Mouse (Mus musculus) CH12.LX (cell line): Measurements from ENCODE around the gene Rps6ka5. TPM values are rescaled to one million over a fixed set of nuclear protein-coding genes. Genes with fewer than 3 reads are reported as not detected.

Source experiments
- DNase-seq: peaks from one replicate; pipeline ENCODE4 v3.0.0-alpha.2; 2013; ENCODE audit errors: extremely low read depth
- H3K27ac ChIP-seq: 2 replicates; pipeline ENCODE4 v1.5.1; 2012; ENCODE audit warnings: low read depth, mild to moderate bottlenecking, control low read depth, moderate library complexity; ENCODE audit not compliant: insufficient read depth
- H3K27me3 ChIP-seq: replicated peaks from 2 replicates; pipeline ENCODE3; 2012; ENCODE audit warnings: inconsistent platforms
- H3K36me3 ChIP-seq, 2 experiments: replicated peaks in 1 of 2; 2 replicates each; pipeline versions ENCODE3 to v1.6.1; 2012; ENCODE audit warnings: inconsistent platforms in 1 of 2, low read length in 1 of 2, mild to moderate bottlenecking in 1 of 2, mixed read lengths in 1 of 2, moderate library complexity in 1 of 2; ENCODE audit not compliant: control insufficient read depth in 1 of 2, insufficient read depth in 1 of 2
- H3K4me1 ChIP-seq, 2 experiments: 2 replicates each; pipeline ENCODE4 v1.6.1; 2012; ENCODE audit warnings: inconsistent platforms in 1 of 2, moderate library complexity in 1 of 2; ENCODE audit not compliant: insufficient read depth in 2 of 2, control insufficient read depth in 1 of 2
- H3K4me2 ChIP-seq: 2 replicates; pipeline ENCODE4 v1.6.1; 2012; ENCODE audit warnings: low read depth, mild to moderate bottlenecking, control low read depth; ENCODE audit not compliant: poor library complexity, insufficient read depth, severe bottlenecking
- H3K4me3 ChIP-seq, 3 experiments: fragments of 150-350 bp in 1 of 3; sonication (generic) in 1 of 3; replicated peaks in 1 of 3; 2 replicates each; pipeline versions ENCODE3 to v1.5.1; 2011 to 2012; ENCODE audit warnings: low read depth in 2 of 3, low read length in 2 of 3, mild to moderate bottlenecking in 2 of 3, moderate library complexity in 2 of 3, control low read depth in 1 of 3, improper control_type of control experiment in 1 of 3, inconsistent platforms in 1 of 3, mixed read lengths in 1 of 3; ENCODE audit not compliant: poor library complexity in 1 of 3
- H3K79me2 ChIP-seq: replicated peaks from 2 replicates; pipeline ENCODE4 v1.6.1; 2012; ENCODE audit warnings: mild to moderate bottlenecking, moderate library complexity; ENCODE audit not compliant: control insufficient read depth, poor library complexity, insufficient read depth, severe bottlenecking; ENCODE audit errors: extremely low read depth
- H3K9ac ChIP-seq: 2 replicates; pipeline ENCODE4 v1.6.1; 2012; ENCODE audit warnings: low read depth, mild to moderate bottlenecking, control low read depth, moderate library complexity; ENCODE audit not compliant: insufficient read depth
- H3K9me3 ChIP-seq: replicated peaks from 2 replicates; pipeline ENCODE3; 2012; ENCODE audit warnings: low read length, inconsistent platforms, mixed read lengths
- BHLHE40 ChIP-seq: IDR thresholded peaks from 2 replicates; pipeline ENCODE4 v1.6.1; 2011; ENCODE audit warnings: mild to moderate bottlenecking, low read depth, low read length, improper control_type of control experiment
- CHD1 ChIP-seq: IDR thresholded peaks from 2 replicates; pipeline ENCODE4 v1.6.1; 2012; ENCODE audit warnings: low read depth, low read length, improper control_type of control experiment, inconsistent platforms
- CHD2 ChIP-seq: IDR thresholded peaks from 2 replicates; pipeline ENCODE4 v1.6.1; 2011; ENCODE audit warnings: low read length, improper control_type of control experiment
- CTCF ChIP-seq, 2 experiments: IDR thresholded peaks in 1 of 2; conservative IDR thresholded peaks in 1 of 2; 2 replicates each; pipeline ENCODE4 v1.5.1; 2011 to 2012; ENCODE audit warnings: low read depth in 2 of 2, low read length in 2 of 2, improper control_type of control experiment in 1 of 2, inconsistent platforms in 1 of 2, mild to moderate bottlenecking in 1 of 2, moderate library complexity in 1 of 2
- E2F4 ChIP-seq: IDR thresholded peaks from 2 replicates; pipeline ENCODE4 v1.6.1; 2011; ENCODE audit warnings: low read depth, low read length, improper control_type of control experiment; ENCODE audit not compliant: insufficient replicate concordance
- HCFC1 ChIP-seq: IDR thresholded peaks from 2 replicates; pipeline ENCODE4 v1.6.1; 2012; ENCODE audit warnings: low read depth, mild to moderate bottlenecking, inconsistent platforms, low read length, improper control_type of control experiment
- IRF4 ChIP-seq: IDR thresholded peaks from 2 replicates; pipeline ENCODE4 v1.6.1; 2014; ENCODE audit warnings: low read depth, mild to moderate bottlenecking, inconsistent platforms, low read length, improper control_type of control experiment
- JUN ChIP-seq: IDR thresholded peaks from 2 replicates; pipeline ENCODE4 v1.6.1; 2011; ENCODE audit warnings: low read depth, mild to moderate bottlenecking, low read length, improper control_type of control experiment, moderate library complexity; ENCODE audit not compliant: insufficient read depth
- KAT2A ChIP-seq: IDR thresholded peaks from 2 replicates; pipeline ENCODE4 v1.6.1; 2012; ENCODE audit warnings: low read length, improper control_type of control experiment, inconsistent platforms; ENCODE audit not compliant: insufficient replicate concordance
- MAX ChIP-seq: IDR thresholded peaks from 2 replicates; pipeline ENCODE4 v1.6.1; 2011; ENCODE audit warnings: low read length, improper control_type of control experiment
- MAZ ChIP-seq: IDR thresholded peaks from 2 replicates; pipeline ENCODE4 v1.6.1; 2012; ENCODE audit warnings: low read depth, mild to moderate bottlenecking, inconsistent platforms, low read length, improper control_type of control experiment, moderate library complexity
- MXI1 ChIP-seq: IDR thresholded peaks from 2 replicates; pipeline ENCODE4 v1.6.1; 2011; ENCODE audit warnings: mild to moderate bottlenecking, low read depth, low read length, improper control_type of control experiment
- MYC ChIP-seq: IDR thresholded peaks from 2 replicates; pipeline ENCODE4 v1.6.1; 2011; ENCODE audit warnings: low read depth, mild to moderate bottlenecking, improper control_type of control experiment, low read length
- NELFE ChIP-seq: IDR thresholded peaks from 2 replicates; pipeline ENCODE4 v1.6.1; 2011; ENCODE audit warnings: low read depth, low read length, improper control_type of control experiment
- NRF1 ChIP-seq: IDR thresholded peaks from 2 replicates; pipeline ENCODE4 v1.6.1; 2014; ENCODE audit warnings: low read depth, mild to moderate bottlenecking, inconsistent platforms, low read length, improper control_type of control experiment, moderate library complexity
- POLR2A ChIP-seq: IDR thresholded peaks from 2 replicates; pipeline ENCODE4 v1.6.1; 2011; ENCODE audit warnings: low read depth, mild to moderate bottlenecking, improper control_type of control experiment, low read length
- POLR2AphosphoS2 ChIP-seq: IDR thresholded peaks from 2 replicates; pipeline ENCODE4 v1.6.1; 2011; ENCODE audit warnings: low read depth, low read length, improper control_type of control experiment
- RAD21 ChIP-seq: IDR thresholded peaks from 2 replicates; pipeline ENCODE4 v1.6.1; 2011; ENCODE audit warnings: low read depth, mild to moderate bottlenecking, low read length, improper control_type of control experiment, moderate library complexity
- SIN3A ChIP-seq: IDR thresholded peaks from 2 replicates; pipeline ENCODE4 v1.6.1; 2012; ENCODE audit warnings: low read length, improper control_type of control experiment, inconsistent platforms
- SMC3 ChIP-seq: IDR thresholded peaks from 2 replicates; pipeline ENCODE4 v1.6.1; 2011; ENCODE audit warnings: low read depth, low read length, improper control_type of control experiment
- TCF12 ChIP-seq: IDR thresholded peaks from 2 replicates; pipeline ENCODE4 v1.6.1; 2014; ENCODE audit warnings: low read depth, mild to moderate bottlenecking, inconsistent platforms, low read length, improper control_type of control experiment
- UBTF ChIP-seq: IDR thresholded peaks from 2 replicates; pipeline ENCODE4 v1.6.1; 2012; ENCODE audit warnings: low read depth, mild to moderate bottlenecking, inconsistent platforms, low read length, improper control_type of control experiment, moderate library complexity
- ZC3H11A ChIP-seq: IDR thresholded peaks from 2 replicates; pipeline ENCODE4 v1.6.1; 2012; ENCODE audit warnings: low read depth, mild to moderate bottlenecking, inconsistent platforms, low read length, improper control_type of control experiment
- ZKSCAN1 ChIP-seq: IDR thresholded peaks from 2 replicates; pipeline ENCODE4 v1.6.1; 2012; ENCODE audit warnings: low read depth, inconsistent platforms, low read length, improper control_type of control experiment, borderline replicate concordance
- ZMIZ1 ChIP-seq: IDR thresholded peaks from 2 replicates; pipeline ENCODE4 v1.6.1; 2012; ENCODE audit warnings: low read depth, mild to moderate bottlenecking, inconsistent platforms, low read length, improper control_type of control experiment
- dilution Hi-C: fragments of 300-500 bp; cut with MboI; formaldehyde crosslinking; loops from 2 replicates; pipeline ENCODE4 v1.14.3; 2020; ENCODE audit warnings: low sequenced_read_pairs; ENCODE audit not compliant: extremely low pct_unique_long_range_greater_than_20kb, extremely low pct_ligation_motif_present
- in situ Hi-C: fragments of 300-500 bp; cut with MboI; formaldehyde crosslinking; loops from 3 replicates; pipeline ENCODE4 v1.14.3; 2019; ENCODE audit warnings: low sequenced_read_pairs, low pct_ligation_motif_present, low pct_unique_long_range_greater_than_20kb, mixed read lengths
- polyA plus RNA-seq: library from polyadenylated mRNA; unstranded; fragments of >175 nt; gene quantifications from 2 replicates; pipeline ENCODE4 v1.2.1, GENCODE M21; 2012; ENCODE audit warnings: low read depth; ENCODE audit not compliant: insufficient read length
- total RNA-seq, 2 experiments: library from RNA; depleted of rRNA; stranded (reverse); fragments of 300-350 nt in 1 of 2; fragments of >200 nt in 1 of 2; gene quantifications; 2 replicates each; pipeline ENCODE4 v1.2.3; 2012 to 2014

Gene Rps6ka5
- total and polyA plus RNA-seq, 3 experiments, result 2.9 to 6.2 (median 4.8) TPM

- H3K4me3 ChIP-seq, result no peak overlapping the region
- H3K27me3 ChIP-seq, result no peaks in the 10 kb centered on the region
- H3K27ac ChIP-seq, result no peak overlapping the region
- H3K4me2 ChIP-seq, result peak overlapping the region; percentile 94; the same call in 1 of the 2 replicates
- TF ChIP-seq IRF4 (no peak), ZMIZ1 (no peak), RAD21 (no peak), E2F4 (no peak), MXI1 (no peak), CHD2 (no peak), HCFC1 (no peak), SMC3 (no peak), BHLHE40 (no peak), SIN3A (no peak), MYC (no peak)
- H3K79me2 ChIP-seq, result no peaks in the 10 kb centered on the region
- H3K9ac ChIP-seq, result peak overlapping the region; percentile 44
- H3K36me3 ChIP-seq, result no peaks in the 10 kb centered on the region
- peaks cover 7 to 43% of the 10 kb centered on the region in 2 experiments; a peak in 3 of 4 replicates for H3K4me1 ChIP-seq
- dilution Hi-C loops (no loop called here), in situ Hi-C loops (no loop called here)
- H3K9me3 ChIP-seq, result no peaks in the 10 kb centered on the region
- DNase-seq, result no peak
These were observed 99.6 kb downstream of the Rps6ka5 start for GRCm38 (mm10) chr12:100626991-100627677.

- no peaks in the 10 kb centered on the region for H3K27me3 ChIP-seq
- H3K4me1 ChIP-seq, result peaks cover 7 to 43% of the 10 kb centered on the region in 2 experiments; a peak in 3 of 4 replicates
- TF ChIP-seq NRF1 (no peak), CHD1 (0 out of 2 replicates have a peak, but pooled peaks have one; percentile 57), RAD21 (no peak), KAT2A (no peak), BHLHE40 (peak; percentile 90), POLR2AphosphoS2 (no peak), ZMIZ1 (no peak), NELFE (no peak), ZKSCAN1 (no peak), TCF12 (no peak), SIN3A (0 out of 2 replicates have a peak, but pooled peaks have one; percentile 26), UBTF (no peak), JUN (no peak), CTCF (conservative IDR thresholded peaks at IDR 0.05 in 1 of 2, IDR thresholded peaks at IDR 0.05 in 1 of 2; ENCODE audit: low read depth in 2 of 2, low read length in 2 of 2) (no peak), ZC3H11A (no peak), MAX (no peak), POLR2A (no peak), MAZ (no peak)
- H3K79me2 ChIP-seq, result no peaks in the 10 kb centered on the region
- no peaks in the 10 kb centered on the region for H3K9me3 ChIP-seq
- H3K27ac ChIP-seq, result no peak overlapping the region
- DNase-seq, result no peak
- no peak overlapping the region for H3K4me3 ChIP-seq
- peak overlapping the region; percentile 44 for H3K9ac ChIP-seq
- H3K4me2 ChIP-seq, result peak overlapping the region; percentile 94; the same call in 1 of the 2 replicates
- no peaks in the 10 kb centered on the region for H3K36me3 ChIP-seq
- dilution Hi-C loops, result no loop called here
- in situ Hi-C loops, result no loop called here
These were observed 100.4 kb downstream of the Rps6ka5 start for GRCm38 (mm10) chr12:100626273-100626990.
